Mouse (Mus musculus) forebrain, embryonic 12.5 days (tissue): Measurements from ENCODE around the gene Gm49383. TPM values are rescaled to one million over a fixed set of nuclear protein-coding genes. Genes with fewer than 3 reads are reported as not detected.

Experiments used
- ATAC-seq: fragments of 200-750 bp; cut with Nextera tagmentation; 2 replicates; pipeline ENCODE4 v1.8.0; 2017; ENCODE audit warnings: moderate TSS enrichment; ENCODE audit not compliant: low FRiP score
- H3K27ac ChIP-seq: fragments of 300-500 bp; sonication (generic); 2 replicates; pipeline ENCODE4 v1.5.1; 2016; ENCODE audit warnings: mild to moderate bottlenecking
- H3K27me3 ChIP-seq: fragments of 300-500 bp; sonication (generic); 2 replicates; pipeline ENCODE4 v1.6.1; 2016; ENCODE audit warnings: mild to moderate bottlenecking
- H3K36me3 ChIP-seq: fragments of 300-500 bp; sonication (generic); replicated peaks from 2 replicates; pipeline ENCODE4 v1.6.1; 2016; ENCODE audit warnings: mild to moderate bottlenecking
- H3K4me1 ChIP-seq: fragments of 300-500 bp; sonication (generic); 2 replicates; pipeline ENCODE4 v1.6.1; 2016
- H3K4me2 ChIP-seq: fragments of 300-500 bp; sonication (generic); 2 replicates; pipeline ENCODE4 v1.6.1; 2016; ENCODE audit warnings: mild to moderate bottlenecking, moderate library complexity
- H3K4me3 ChIP-seq: fragments of 300-500 bp; sonication (generic); replicated peaks from 2 replicates; pipeline ENCODE4 v1.5.1; 2016; ENCODE audit warnings: mild to moderate bottlenecking
- H3K9ac ChIP-seq: fragments of 300-500 bp; sonication (generic); 2 replicates; pipeline ENCODE4 v1.6.1; 2016; ENCODE audit warnings: mild to moderate bottlenecking
- H3K9me3 ChIP-seq: fragments of 300-500 bp; sonication (generic); 2 replicates; pipeline ENCODE4 v1.6.1; 2016
- WGBS: fragments of 180-500 bp; shearing (Covaris S2); methylation state at CpG from one replicate; pipeline ENCODE4 v1.1.7; 2016; 5-methylcytosine and 5-hydroxymethylcytosine counted together
- polyA plus RNA-seq: library from polyadenylated mRNA; unstranded; fragments of >200 nt; fragmentation: Nextera tagmentation; extraction: Ambion mirVana; gene quantifications from 2 replicates; pipeline ENCODE4 v1.2.1, GENCODE M21; 2016

The Gm49383 gene
- polyA plus RNA-seq, 1 experiment from 2014 or later, result 41.0 TPM

DNA sequence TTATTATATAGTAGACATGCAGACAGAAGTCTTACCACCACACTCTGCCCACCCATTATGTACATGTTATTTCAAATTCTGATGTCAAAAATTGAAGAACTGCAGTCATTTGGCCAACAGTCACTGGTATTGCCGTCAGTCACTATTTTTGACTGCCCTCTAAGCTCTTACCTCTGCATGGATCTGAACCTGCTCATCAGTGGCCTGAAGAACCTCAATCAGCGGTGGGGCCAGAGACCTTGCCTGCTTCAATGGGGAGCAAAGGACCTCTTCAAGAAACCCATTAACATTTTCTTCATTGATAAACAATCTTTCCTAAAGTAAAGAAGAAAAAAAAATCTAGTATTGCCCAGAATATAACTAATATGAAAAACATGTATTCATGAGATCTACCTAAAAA, 4.3 kb downstream of the Gm49383 start:
- 92% methylated on average over 2 of the region's 2 CpGs for WGBS
- Histone ChIP-seq H3K36me3 (peaks cover 35% of the 10 kb centered on the region), H3K4me2 (no peak overlapping the region)

DNA sequence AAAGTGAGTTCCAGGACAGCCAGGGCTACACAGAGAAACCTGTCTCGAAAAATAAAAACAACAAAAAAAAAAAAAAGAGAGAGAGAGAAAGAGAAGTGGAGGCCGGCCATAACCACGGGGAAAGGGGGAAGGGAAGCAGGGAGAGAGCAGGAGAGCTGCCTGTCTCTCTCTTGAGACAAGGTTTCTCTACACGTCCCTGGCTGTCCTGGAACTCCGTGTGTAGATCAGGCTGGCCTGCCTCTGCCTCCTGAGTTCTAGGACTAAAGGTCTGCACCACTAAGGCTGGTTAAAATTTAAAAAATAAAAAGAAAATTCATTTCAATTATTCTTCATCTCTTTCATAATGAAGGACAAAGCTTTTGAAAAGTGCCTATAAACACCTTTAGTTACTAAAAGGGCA, 5.5 kb downstream of the Gm49383 start:
- Histone ChIP-seq H3K9me3 (no peaks in the 10 kb centered on the region), H3K9ac (no peak overlapping the region), H3K36me3 (peaks cover 39% of the 10 kb centered on the region), H3K4me2 (no peak overlapping the region), H3K27me3 (no peaks in the 10 kb centered on the region), H3K4me3 (no peak overlapping the region), H3K27ac (no peak overlapping the region), H3K4me1 (peaks cover 18% of the 10 kb centered on the region)
- 91% methylated on average over 5 of the region's 5 CpGs for WGBS
- no peak for ATAC-seq

More for the DNA sequence above, 4.3 kb downstream of the Gm49383 start:
- no peak overlapping the region for H3K4me3 ChIP-seq
- H3K9me3 ChIP-seq, result no peaks in the 10 kb centered on the region
- peaks cover 9% of the 10 kb centered on the region for H3K4me1 ChIP-seq
- H3K27me3 ChIP-seq, result no peaks in the 10 kb centered on the region
- no peak for ATAC-seq
- H3K27ac ChIP-seq, result no peak overlapping the region
- H3K9ac ChIP-seq, result no peak overlapping the region

DNA sequence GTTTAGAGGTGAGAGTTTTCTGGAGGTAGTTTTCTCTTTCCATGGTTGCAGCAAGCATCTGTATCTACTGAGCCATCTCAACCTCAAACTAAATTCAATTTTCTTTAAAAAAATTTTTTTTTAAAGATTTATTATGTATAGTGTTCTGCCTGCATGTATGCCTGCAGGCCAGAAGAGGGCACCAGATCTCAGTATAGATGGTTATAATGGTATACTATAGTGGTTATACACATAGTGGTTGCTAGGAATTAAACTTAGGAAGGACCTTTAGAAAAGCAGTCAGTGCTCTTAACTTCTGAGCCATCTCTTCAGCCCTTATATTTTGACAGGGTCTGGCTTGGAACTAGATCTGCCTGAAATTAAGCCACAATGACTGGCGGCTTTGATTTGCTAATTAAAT, 6.4 kb downstream of the Gm49383 start:
- H3K27me3 ChIP-seq, result no peaks in the 10 kb centered on the region
- H3K9ac ChIP-seq, result no peak overlapping the region
- no peak for ATAC-seq
- no peak overlapping the region for H3K4me2 ChIP-seq
- H3K4me1 ChIP-seq, result peaks cover 14% of the 10 kb centered on the region
- H3K27ac ChIP-seq, result no peak overlapping the region
- H3K4me3 ChIP-seq, result no peak overlapping the region
- WGBS, result 97% methylated on average over 1 of the region's 1 CpGs
- H3K9me3 ChIP-seq, result no peaks in the 10 kb centered on the region
- H3K36me3 ChIP-seq, result peaks cover 39% of the 10 kb centered on the region

DNA sequence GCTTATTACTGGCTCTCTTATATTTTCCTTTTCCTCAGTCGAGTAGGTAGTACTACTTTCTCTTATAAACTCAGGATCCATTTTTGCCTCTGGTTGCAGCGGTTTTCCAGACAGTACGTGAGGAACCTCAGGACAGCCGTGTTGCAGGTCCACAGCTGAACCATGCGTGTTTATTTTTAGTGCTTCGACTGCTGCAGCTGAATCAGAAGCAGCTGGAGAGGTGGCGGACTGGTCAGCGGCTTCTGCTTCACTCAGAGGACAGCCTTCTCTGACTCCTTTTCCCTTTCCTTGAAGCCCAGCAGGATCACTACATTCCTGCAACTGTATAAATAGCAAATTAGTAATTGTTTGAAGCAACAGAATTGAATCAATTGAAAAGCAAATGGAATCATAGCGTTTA, 6.8 kb downstream of the Gm49383 start:
- 92% methylated on average over 9 of the region's 9 CpGs for whole genome bisulfite sequencing
- ATAC-seq, result no peak
- Histone ChIP-seq H3K4me3 (no peak overlapping the region), H3K27ac (no peak overlapping the region), H3K9me3 (no peaks in the 10 kb centered on the region), H3K27me3 (no peaks in the 10 kb centered on the region), H3K36me3 (peaks cover 39% of the 10 kb centered on the region), H3K4me1 (peaks cover 16% of the 10 kb centered on the region), H3K9ac (no peak overlapping the region), H3K4me2 (no peak overlapping the region)

DNA sequence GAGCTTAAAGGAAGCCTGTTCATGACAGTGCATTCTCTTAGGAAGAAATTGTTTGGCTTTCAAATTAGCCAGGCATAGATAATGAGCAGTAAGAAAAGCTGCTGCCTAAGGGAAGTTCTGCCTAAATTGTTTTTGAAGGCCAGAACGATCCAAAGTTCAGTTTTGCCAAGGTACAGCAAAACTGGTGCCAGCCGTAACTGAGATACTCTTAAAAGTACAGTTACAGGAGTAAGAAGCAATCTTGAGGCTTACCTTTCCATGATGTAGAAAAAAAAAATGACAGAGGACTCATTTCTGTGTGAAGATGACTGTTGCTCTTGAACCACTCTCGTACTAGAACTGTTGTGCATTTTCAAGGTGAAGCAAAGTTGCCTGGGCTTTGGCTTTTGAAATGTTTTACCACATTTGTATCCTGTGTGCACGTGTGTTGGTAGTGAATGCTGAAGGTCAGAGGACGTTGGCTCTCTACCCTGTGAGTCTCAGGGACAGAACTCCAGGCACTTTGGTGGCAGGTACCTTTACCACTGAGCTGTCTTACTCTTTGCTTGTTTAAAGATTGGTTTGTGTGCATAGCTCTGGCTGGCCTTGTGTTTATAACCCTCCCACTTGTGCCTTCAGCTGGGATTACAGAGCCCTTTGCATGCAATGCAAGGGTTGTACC, 10.0 kb downstream of the Gm49383 start:
- H3K4me3 ChIP-seq, result no peak overlapping the region
- WGBS, result 76% methylated on average over 5 of the region's 5 CpGs
- no peaks in the 10 kb centered on the region for H3K9me3 ChIP-seq
- peaks cover 40% of the 10 kb centered on the region for H3K36me3 ChIP-seq
- H3K27ac ChIP-seq, result no peak overlapping the region
- no peaks in the 10 kb centered on the region for H3K27me3 ChIP-seq
- no peak overlapping the region for H3K4me2 ChIP-seq
- H3K4me1 ChIP-seq, result peaks cover 23% of the 10 kb centered on the region
- no peak overlapping the region for H3K9ac ChIP-seq
- ATAC-seq, result no peak

DNA sequence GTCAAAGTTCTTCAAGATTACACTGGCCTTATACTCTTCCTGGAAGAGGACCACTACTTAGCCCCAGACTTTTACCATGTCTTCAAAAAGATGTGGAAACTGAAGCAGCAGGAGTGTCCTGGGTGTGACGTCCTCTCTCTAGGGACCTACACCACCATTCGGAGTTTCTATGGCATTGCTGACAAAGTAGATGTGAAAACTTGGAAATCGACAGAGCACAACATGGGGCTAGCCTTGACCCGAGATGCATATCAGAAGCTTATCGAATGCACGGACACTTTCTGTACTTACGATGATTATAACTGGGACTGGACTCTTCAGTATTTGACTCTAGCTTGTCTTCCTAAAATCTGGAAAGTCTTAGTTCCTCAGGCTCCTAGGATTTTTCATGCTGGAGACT, 11.5 kb downstream of the Gm49383 start:
- Histone ChIP-seq H3K27ac (no peak overlapping the region), H3K4me3 (peak overlapping the region; percentile 93), H3K4me2 (peak overlapping the region; percentile 93), H3K4me1 (peaks cover 23% of the 10 kb centered on the region), H3K9ac (peak overlapping the region; percentile 95), H3K27me3 (no peaks in the 10 kb centered on the region), H3K36me3 (peaks cover 37% of the 10 kb centered on the region), H3K9me3 (no peaks in the 10 kb centered on the region)
- ATAC-seq, result no peak
- 81% methylated on average over 7 of the region's 7 CpGs for WGBS

DNA sequence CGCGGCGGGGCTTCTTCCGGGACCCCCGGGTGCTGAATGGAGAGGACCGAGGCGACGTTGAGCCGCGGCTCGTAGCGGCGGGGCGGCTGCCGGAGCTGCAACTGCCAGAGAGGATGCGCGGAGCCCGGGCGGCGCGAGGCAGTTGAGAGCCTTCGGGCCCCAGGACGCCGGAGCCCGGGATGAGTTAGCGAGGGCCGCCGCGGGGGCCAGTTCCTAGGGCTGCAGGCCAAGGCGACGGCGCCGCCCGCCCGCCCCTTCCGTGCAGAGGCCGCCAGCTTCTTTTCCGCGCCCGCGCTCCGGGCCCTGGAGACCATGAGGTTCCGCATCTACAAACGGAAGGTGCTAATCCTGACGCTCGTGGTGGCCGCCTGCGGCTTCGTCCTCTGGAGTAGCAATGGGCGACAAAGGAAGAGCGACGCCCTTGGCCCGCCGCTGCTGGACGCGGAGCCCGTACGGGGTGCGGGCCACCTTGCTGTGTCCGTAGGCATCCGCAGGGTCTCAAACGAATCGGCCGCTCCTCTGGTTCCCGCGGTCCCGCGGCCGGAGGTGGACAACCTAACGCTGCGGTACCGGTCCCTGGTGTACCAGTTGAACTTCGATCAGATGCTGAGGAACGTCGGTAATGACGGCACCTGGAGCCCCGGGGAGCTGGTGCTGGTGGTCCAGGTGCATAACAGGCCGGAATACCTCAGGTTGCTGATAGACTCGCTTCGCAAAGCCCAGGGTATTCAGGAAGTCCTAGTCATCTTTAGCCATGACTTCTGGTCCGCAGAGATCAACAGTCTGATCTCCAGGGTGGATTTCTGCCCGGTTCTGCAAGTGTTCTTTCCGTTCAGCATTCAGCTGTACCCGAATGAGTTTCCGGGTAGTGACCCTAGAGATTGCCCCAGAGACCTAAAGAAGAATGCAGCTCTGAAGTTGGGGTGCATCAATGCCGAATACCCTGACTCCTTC, 12.3 kb downstream of the Gm49383 start:
- ATAC-seq, result peak; percentile 67
- 2% methylated on average over 81 of the region's 86 CpGs for WGBS
- H3K9me3 ChIP-seq, result no peaks in the 10 kb centered on the region

DNA sequence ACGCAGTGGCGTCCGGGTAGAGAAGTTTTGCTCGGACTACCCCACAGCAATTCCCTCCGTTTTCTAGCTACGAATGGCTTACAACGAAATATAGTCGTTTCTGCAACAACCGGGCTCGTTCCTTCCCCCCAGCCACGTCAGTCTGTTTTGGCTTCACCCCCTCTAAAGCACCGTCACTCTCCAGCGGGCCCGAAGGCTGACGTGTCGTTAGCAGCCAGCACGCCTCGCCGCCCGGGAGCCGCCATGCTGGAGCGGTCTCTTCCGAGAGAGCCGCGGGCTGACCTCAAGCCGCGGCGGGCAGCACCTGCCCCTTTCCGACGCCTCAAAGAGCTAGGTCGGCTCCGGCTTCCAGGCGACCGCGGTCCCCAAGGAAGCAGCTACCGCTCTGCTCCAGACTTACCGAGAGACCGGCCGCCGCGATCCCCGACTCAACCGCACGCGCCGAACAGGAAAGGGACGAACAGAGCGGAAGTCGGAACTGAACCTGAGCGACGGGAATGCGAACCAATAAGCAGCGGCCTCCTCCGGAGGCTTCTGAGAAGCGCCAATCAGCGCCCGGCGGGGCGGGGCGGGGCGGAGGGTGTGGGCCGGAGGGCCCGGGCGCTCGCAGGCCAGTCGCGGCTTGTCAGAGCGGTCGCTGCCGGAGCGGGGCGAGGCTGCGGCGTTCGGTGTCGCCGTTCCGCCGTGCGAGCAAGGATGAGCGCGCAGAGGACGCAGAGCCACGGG, 13.2 kb downstream of the Gm49383 start, which contains the start of the genes Rpl36al and Mgat2:
TSS of gene Rpl36al (minus strand) at position 501 of the 726 bp plus-strand sequence.
TSS of gene Mgat2 (plus strand) at position 575 of the 726 bp plus-strand sequence.
- H3K36me3 ChIP-seq, result peaks cover 22% of the 10 kb centered on the region
- peak within 1 kb of the TSS; percentile 95 for H3K9ac ChIP-seq
- H3K9me3 ChIP-seq, result no peaks in the 10 kb centered on the region
- peak within 1 kb of the TSS; percentile 93 for H3K4me3 ChIP-seq
- H3K4me2 ChIP-seq, result peak within 1 kb of the TSS; percentile 93
- peak within 1 kb of the TSS; percentile 93 for H3K27ac ChIP-seq
- peaks cover 23% of the 10 kb centered on the region for H3K4me1 ChIP-seq
- H3K27me3 ChIP-seq, result no peaks in the 10 kb centered on the region
- peak; percentile 100 for ATAC-seq
- WGBS, result 1% methylated on average over 84 of the region's 84 CpGs

More for the DNA sequence above, 12.3 kb downstream of the Gm49383 start:
- Histone ChIP-seq H3K4me1 (peaks cover 23% of the 10 kb centered on the region), H3K27me3 (no peaks in the 10 kb centered on the region), H3K36me3 (peaks cover 29% of the 10 kb centered on the region), H3K27ac (peak overlapping the region; percentile 93), H3K4me2 (peak overlapping the region; percentile 93), H3K9ac (peak overlapping the region; percentile 95), H3K4me3 (peak overlapping the region; percentile 93)

DNA sequence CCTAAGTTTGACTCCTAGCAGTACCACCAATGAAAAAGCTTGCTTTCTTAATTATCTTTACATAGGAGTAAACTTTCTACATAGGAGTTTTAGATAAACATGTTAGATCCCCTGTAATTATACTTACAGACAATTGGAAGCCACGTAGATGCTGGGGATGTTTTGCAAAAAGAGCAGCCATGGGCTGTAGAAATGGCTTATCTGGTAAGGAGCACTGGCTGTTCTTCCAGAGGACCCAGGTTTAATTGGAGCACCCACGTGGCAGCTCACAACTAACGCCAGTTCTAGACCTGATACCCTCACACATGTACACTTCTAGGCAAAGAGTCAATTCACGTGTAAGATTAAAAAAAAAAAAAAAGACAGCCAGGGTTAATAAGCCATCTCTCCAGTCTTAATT, 15.1 kb downstream of the Gm49383 start:
- Histone ChIP-seq H3K4me3 (no peak overlapping the region), H3K9ac (no peak overlapping the region), H3K4me1 (peaks cover 16% of the 10 kb centered on the region), H3K4me2 (no peak overlapping the region), H3K27me3 (no peaks in the 10 kb centered on the region), H3K9me3 (no peaks in the 10 kb centered on the region), H3K36me3 (peaks cover 16% of the 10 kb centered on the region), H3K27ac (no peak overlapping the region)
- no peak for ATAC-seq
- WGBS, result 87% methylated on average over 4 of the region's 4 CpGs

DNA sequence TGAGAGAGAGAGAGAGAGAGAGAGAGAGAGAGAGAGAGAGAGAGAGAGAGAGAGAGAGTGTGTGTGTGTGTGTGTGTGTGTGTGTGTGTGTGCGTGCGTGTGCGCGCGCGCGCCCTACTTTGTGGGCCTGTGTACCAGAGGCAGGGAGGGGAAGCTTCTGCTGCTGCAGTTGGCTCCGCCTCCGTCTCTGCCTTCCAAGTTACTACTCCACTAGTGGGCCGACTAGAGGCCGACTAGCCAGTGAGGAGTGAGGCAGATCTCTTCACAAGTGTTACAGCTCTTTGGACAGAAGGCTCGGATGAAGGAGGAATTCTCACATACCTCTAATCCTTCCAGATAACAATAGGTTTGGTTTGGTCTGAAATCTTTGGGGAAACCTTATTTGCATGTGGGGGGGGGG, 17.5 kb downstream of the Gm49383 start:
- peaks cover 26% of the 10 kb centered on the region for H3K36me3 ChIP-seq
- 81% methylated on average over 12 of the region's 12 CpGs for WGBS
- H3K9ac ChIP-seq, result no peak overlapping the region
- no peak overlapping the region for H3K4me3 ChIP-seq
- H3K27me3 ChIP-seq, result no peaks in the 10 kb centered on the region
- no peaks in the 10 kb centered on the region for H3K9me3 ChIP-seq
- no peak overlapping the region for H3K27ac ChIP-seq
- ATAC-seq, result no peak
- peaks cover 3% of the 10 kb centered on the region for H3K4me1 ChIP-seq
- no peak overlapping the region for H3K4me2 ChIP-seq

DNA sequence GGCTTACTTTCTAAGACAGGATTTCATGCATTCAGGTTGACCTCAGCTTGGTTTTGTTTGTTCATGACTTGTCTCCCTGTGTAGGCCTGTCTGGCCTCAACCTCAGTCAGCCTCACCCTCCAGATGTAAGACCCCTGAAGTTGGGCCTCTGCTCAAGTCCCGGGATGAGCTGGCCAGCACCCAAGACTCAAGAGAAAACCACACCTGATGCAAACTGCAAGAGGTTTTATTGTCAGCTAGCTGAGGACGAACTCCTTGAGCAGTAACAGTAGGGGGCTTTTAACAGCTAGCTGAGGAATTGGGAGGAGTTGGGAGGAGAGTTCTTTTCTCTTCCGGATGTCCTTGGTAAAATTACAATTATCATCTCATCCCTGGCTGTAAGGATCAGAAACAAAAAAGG, 19.4 kb downstream of the Gm49383 start:
- Histone ChIP-seq H3K9me3 (no peaks in the 10 kb centered on the region), H3K4me2 (no peak overlapping the region), H3K4me3 (no peak overlapping the region), H3K4me1 (no peaks in the 10 kb centered on the region), H3K9ac (no peak overlapping the region), H3K27me3 (no peaks in the 10 kb centered on the region), H3K27ac (no peak overlapping the region), H3K36me3 (peaks cover 34% of the 10 kb centered on the region)
- 87% methylated on average over 3 of the region's 3 CpGs for WGBS
- ATAC-seq, result no peak

DNA sequence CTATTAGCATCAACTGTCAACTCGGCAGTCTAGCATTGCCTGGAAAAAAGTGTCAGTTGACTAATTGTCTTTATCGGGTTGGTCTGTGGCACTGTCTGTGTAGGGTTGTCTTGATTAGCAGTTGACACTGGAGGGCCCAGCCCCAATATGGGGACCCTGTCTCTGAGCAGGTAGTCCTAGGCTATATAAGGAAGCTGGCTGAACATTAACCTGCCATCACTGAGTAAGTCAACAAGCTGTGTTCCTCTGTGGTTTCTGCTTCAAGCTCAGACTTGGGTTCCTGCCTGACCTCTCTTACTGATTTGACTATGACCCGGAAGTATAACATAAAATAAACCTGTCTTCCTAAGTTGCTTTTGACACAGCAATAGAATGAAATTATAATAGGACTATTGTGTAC, 20.9 kb downstream of the Gm49383 start:
- Histone ChIP-seq H3K9me3 (no peaks in the 10 kb centered on the region), H3K27ac (no peak overlapping the region), H3K4me3 (no peak overlapping the region), H3K36me3 (peaks cover 26% of the 10 kb centered on the region), H3K27me3 (no peaks in the 10 kb centered on the region), H3K4me2 (no peak overlapping the region), H3K4me1 (no peaks in the 10 kb centered on the region), H3K9ac (no peak overlapping the region)
- WGBS, result 94% methylated on average over 3 of the region's 3 CpGs
- ATAC-seq, result no peak
